Mouse (Mus musculus): ENCODE data around the gene Cenpa.
A peak's percentile ranks its signal among the peaks of the same experiment; 100 is the strongest.
"Not testable (repeated sequence)": the region's sequence is repeated elsewhere in the genome, so short reads cannot be mapped to it uniquely, and the experiment has no call there.

Gene Cenpa

DNA sequence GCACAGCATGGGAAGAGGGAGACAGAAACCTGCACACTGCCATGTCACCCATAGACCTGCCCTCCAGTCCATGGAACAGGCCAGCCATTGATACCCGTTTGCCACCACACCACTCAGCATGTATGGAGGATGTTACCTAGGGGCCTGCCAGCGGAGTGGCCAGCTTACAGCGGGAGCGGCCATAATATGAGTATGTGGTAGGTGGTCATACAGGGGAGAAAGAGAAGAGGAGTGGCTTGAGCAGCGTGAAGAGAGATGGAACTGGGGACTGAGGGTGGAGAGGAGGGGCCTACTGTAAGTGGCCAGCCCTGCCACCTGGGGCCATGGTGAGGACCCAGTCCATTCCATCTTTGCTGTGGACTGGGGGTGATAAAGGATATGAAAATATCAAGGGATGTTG lies 15.4 kb downstream of the Cenpa start:
- no peak for DNase-seq (ENCODE audit: low spot score)

- DNase-seq (ENCODE audit: low spot score) = no peak
These were observed 16.5 kb downstream of the Cenpa start for GRCm38 (mm10) chr5:30682967-30683600.

DNA sequence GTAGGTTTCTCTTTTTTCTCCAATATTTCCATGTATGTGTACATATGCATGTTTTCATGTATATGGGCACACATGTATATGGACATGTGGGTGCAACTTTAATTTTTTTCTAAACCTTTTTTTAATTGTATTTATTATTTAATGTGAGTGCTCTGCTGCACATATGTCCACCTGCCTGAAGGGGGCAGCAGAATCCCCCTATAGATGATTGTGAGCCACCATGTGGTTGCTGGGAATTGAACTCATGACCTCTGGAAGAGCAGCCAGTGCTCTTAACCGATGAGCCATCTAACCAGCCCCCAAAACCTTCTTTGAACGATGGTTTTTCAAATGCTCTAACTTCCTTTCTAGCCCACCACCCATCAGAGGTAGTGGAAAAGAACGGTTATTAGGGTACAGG lies 17.4 kb downstream of the Cenpa start:
- DNase-seq (ENCODE audit: low spot score) = no peak

DNA sequence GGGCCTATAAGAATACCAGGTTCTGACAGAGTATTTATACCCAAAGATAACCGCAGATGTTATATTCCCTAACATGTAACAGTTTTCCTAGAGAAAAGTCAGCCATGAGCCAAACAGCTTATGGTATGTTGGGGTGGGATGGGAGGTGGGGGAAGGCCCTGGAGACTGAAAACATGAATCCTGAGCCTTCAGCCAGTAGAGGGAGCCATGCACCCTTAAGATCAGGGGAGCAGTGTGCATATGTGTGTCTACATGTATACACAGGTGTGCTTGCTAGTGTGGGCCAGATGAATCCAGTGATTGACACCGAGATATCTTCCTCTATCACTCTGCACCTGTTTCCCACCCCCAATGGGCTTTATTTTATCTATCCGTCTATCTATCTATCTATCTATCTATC lies 20.2 kb downstream of the Cenpa start:
- no peak for DNase-seq (ENCODE audit: low spot score)

DNA sequence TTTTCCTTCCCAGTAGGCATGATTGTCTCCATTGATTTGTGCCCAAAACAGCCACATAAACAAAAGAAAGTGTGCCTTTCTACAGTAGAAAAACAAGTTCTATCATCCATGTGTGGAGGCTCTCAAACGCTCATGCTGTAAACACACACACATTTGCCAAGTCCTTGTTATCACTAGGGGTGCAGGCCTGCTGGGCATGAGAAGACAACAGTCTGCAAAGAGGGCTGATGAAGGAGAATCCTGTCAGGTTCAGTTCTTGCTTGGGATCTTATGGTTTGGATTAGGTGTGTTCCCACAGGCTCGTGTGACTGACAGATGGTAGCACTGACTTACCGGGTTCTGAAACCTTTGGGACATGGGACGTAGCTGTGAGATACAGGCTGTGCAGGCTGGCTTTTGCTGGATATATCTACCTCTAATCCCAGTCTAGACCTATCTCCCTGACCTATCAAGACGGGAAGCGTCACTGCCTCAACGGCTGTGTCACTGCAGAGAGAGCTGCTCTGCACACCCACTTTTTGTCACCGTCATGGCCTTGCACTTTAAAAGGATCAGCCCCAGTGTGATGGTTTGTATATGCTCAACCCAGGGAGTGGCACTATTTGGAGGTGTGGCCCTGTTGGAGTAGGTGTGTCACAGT lies 33.9 kb downstream of the Cenpa start:
- DNase-seq (ENCODE audit: low spot score) = no peak

DNA sequence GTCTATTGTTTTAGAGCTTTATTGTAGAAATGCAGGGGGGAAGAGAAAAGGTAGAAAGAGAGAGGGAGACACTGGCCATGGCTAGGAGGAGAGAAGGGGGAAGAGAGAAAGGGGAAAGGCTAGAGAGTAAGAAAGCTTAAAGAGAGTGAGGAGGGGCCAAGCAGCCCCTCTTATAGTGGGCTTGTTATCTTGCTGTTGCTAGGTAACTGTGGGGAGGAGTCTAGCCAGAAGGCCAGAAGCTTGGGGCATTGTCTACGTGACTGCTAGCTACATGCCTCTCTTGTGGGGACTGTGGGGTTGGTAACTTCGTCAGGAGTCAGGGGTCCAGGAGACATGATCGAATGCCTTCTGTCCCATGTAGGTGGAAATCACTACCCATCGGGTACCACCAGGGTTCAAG lies 34.8 kb downstream of the Cenpa start:
- DNase-seq (ENCODE audit: low spot score) = not testable (repeated sequence)

- no peak for DNase-seq (ENCODE audit: low spot score)
These were observed 35.3 kb downstream of the Cenpa start for GRCm38 (mm10) chr5:30701866-30702265.

DNA sequence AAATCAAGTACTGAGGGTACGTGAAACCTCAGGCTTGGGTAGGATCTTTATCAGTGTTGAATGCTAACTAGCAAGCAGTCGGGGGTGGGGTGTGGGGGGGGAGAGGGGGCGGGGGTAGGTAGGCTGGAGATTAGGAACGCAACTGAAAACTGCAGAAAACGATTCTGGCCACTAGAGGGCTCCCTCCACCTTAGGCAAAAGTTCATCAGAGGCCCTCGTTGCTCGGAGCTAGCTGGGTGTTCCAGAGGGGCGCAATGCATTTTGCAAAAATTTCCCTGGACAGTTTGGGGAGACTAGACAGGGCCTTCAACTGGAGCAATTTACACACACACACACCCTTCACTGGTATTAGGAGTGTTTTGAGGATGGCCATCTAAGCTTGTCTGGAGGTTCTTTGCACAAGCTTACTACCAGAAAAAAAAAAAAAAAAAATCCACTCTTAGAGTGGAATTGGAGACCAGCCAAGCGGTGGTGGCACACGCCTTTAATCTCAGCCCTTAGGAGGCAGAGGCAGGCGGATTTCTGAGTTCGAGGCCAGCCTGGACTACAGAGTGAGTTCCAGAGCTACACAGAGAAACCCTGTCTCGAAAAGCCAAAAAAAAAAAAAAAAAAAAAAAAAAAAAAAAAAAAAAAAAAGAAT lies 43.3 kb downstream of the Cenpa start:
- DNase-seq (ENCODE audit: low spot score) = peak; percentile 67

DNA sequence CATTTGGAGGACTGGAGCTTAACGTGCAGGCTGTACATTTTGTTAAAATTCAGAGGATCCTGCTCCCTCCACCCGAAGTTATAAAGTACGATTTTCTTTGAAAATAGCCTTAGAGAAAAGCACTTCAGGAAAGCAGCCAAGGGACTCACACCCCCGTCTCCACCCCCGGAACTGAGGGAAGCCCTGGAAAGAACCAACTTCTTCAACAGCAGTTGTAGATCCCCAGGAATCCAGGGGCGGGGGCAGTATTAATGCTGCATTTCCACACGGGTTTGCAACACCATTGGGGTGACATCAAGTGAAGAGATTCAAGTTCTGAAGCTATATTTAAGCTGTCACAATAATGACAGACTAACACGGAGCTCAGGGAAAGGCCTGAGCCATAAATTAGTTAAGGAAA lies 43.9 kb downstream of the Cenpa start:
- DNase-seq (ENCODE audit: low spot score) = no peak

- DNase-seq (ENCODE audit: low spot score) = peak; percentile 87
These were observed 44.8 kb downstream of the Cenpa start, which contains the start of gene Dpysl5 for GRCm38 (mm10) chr5:30711147-30712001. Gene Dpysl5 (plus strand): TSS chr5:30711564.

GRCm38 (mm10) chr5:30712002-30712390 lies 45.4 kb downstream of the Cenpa start:
- no peak for DNase-seq (ENCODE audit: low spot score)

- peak; percentile 13 for DNase-seq (ENCODE audit: low spot score)
These were observed 46.1 kb downstream of the Cenpa start for GRCm38 (mm10) chr5:30712441-30713298.

DNA sequence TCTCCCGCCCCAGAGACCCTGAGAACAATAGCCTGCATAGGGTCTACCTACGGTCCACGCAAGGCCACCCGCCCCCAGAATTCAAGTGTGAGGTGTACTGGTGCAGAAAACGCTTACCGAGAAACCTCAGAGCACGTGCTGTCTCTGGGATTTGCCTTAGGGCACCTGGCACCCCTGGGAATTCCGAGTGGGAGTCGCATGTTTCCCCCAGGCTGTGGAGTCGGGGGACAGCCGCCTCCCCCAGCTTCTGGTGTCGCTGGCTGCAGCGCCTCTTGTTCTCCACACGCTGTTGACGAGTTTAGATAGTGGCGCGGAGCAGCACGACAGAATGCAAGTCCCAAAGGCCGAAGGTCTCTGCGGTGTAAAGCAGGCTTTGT lies 46.7 kb downstream of the Cenpa start:
- DNase-seq (ENCODE audit: low spot score) = peak; percentile 7

DNA sequence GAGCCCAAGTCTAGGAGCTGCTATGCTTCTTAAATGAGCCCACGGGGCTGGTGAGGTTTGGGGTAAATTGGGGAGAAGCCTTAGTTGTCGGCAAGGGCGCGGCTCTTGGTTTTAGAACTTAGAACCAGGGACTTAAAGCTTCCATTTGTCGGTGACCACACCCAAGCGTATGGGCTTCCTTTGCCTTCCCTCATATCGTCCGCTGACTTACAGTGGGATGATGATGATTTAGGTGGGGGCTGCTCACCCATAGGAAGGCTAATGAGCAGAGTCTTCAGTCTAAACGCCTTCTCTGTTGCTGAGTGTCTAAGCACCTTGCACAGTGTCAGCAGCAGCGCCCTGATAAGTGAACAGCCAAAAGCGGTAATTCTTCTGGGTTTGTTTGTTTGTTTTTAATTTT lies 47.1 kb downstream of the Cenpa start:
- no peak for DNase-seq (ENCODE audit: low spot score)

- no peak for DNase-seq (ENCODE audit: low spot score)
These were observed 49.7 kb downstream of the Cenpa start for GRCm38 (mm10) chr5:30716311-30716710.

DNA sequence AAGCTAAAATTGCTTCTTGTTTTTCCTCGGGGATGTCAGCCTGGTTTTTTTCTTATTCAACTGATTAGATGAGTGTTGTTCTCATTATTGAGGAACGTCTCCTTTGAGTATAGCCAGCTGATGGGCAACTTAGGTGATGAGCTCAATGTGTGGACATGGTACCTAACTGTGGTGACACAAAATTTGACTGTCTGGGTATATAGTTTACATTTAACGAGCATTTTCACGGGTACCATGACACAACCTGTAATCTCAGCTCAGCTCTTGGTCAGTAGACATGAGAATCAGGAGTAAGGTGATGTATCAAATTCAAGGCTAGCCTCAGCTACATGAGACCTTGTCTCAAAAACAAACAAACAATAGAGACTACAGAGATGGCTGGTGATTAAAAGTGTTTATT lies 50.9 kb downstream of the Cenpa start:
- no peak for DNase-seq (ENCODE audit: low spot score)

DNA sequence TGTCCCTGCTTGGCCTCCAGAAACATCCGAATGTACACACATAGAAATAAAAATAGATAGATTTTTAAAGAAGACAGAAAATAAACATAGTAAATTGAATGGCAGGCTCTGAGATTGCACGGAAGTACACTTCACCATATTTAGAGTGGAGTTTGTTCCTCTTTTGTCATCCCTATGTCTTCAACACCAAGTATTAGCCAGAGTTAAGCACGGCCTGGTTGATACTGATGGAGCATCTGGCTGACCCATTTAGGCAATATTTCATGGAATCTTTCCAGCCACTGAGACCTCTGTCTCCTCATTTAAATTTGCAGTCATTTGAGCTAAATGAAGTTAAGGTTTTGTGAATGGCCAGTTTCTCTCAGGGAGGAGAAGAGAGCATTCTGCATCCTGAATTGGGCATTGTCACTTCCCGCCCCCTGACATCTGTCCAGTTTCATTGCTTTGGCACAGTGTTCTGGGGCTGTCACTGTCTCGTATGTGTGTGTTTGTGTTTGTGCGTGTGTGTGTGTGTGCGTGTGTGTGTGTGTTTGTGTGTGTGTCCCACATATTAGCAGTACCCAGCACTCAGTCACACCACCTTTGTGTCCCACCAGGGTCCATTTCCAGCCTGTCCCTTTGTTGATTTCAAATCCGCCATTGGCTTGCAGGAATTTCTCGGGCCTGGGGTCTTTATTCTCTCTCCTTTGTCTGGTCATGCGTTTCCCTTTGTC lies 51.6 kb downstream of the Cenpa start:
- DNase-seq (ENCODE audit: low spot score) = no peak

DNA sequence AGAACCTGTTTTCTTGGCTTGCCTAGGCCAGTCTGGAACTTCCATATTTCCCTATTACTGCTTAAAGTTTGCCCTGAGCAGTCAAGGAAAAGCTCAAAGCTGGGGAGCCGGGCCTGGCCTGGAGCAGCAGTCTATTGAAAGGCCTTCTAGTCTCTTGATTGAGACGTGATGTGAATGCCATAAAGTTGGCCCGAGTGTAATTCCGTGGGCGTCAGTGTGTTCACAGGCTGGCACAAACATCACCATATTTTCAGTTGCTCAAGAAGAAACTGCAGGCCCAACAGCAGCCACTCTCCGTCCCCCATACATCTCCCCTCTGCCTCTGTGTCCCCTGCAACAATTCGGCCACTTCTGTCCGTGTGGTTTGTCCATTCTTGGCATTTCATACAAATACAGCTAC lies 55.4 kb downstream of the Cenpa start:
- no peak for DNase-seq (ENCODE audit: low spot score)
